Mouse (Mus musculus) liver, embryonic 14.5 days (tissue): ENCODE measurements around the gene Fgfr2.

Experiments
- CTCF ChIP-seq: IDR thresholded peaks from 2 replicates; pipeline ENCODE4 v1.5.1; 2016; ENCODE audit warnings: antibody characterized with exemption, low read depth, control low read depth
- EP300 ChIP-seq: IDR thresholded peaks from 2 replicates; pipeline ENCODE4 v1.6.1; 2016; ENCODE audit warnings: antibody characterized with exemption, low read depth

GRCm38 (mm10) chr7:132670863-132671165 lies 452.3 kb downstream of the Fgfr2 start:
- no peak for TF ChIP-seq EP300
- TF ChIP-seq CTCF: no peak
